Mouse (Mus musculus): ENCODE results near the gene 9230102O04Rik.

GRCm38 (mm10) chr2:9917602-9918001 lies 28.3 kb upstream of the 9230102O04Rik start:
- TF ChIP-seq CTCF (IDR thresholded peaks at IDR 0.05; ENCODE audit: low read depth) (no peak), EP300 (optimal IDR thresholded peaks at IDR 0.05) (no peak)

Measured in stomach, postnatal 0 days (tissue).